Mouse (Mus musculus): ENCODE data around the gene Acp7. TPM values are rescaled to one million over a fixed set of nuclear protein-coding genes. Genes with fewer than 3 reads are reported as not detected.
"Not testable (repeated sequence)": the region's sequence is repeated elsewhere in the genome, so short reads cannot be mapped to it uniquely, and the experiment has no call there.

Acp7 gene
- not detected for total RNA-seq (2021)

GRCm38 (mm10) chr7:28631073-28631472 is at the start of gene Acp7:
Gene Acp7 (minus strand): TSS chr7:28631332.
- DNase-seq (ENCODE audit: low spot score): no peak
- intact Hi-C loops (cut with DNase I): no loop called here

GRCm38 (mm10) chr7:28677624-28678023 is 46.5 kb upstream of the Acp7 start:
- intact Hi-C loops (cut with DNase I): no loop called here
- DNase-seq (ENCODE audit: low spot score): no peak

DNA sequence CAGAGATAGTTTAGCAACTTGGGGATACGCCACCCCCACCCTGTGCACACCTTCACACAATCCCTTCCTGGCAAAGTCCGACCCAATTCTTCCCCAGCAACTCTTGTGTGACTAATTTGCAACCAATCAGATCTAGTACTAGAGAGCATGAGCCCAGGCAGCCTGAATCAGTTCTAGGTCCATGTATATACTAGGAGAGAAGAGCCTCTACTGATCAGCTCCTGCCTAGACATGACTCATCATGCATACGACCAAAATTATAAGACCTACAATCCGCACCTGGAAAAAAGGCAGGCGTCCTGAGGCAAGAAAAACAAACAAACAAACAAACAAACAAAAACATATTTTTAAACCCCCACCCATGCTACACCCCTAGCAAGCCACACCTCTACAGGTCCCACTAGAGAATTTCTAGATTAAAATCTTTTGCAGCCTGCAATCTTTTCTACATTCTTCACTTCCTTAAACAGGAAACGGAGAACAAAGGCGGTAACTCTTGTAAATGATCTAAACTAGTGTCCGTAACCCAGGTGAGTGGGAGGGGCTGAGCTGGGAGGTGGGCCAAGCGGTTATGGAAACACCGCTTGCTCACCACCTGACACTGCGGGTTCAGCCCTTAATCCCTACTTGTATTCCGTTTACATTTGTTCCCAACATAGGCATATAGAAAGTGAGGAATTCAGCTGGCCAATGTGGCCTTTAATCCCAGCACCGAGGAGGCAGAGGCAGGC is 45.8 kb upstream of the Acp7 start:
- intact Hi-C loops (cut with DNase I): no loop called here
- no peak for DNase-seq (ENCODE audit: low spot score)

- no peak for DNase-seq (ENCODE audit: low spot score)
- intact Hi-C loops (cut with DNase I): no loop called here
Observed at GRCm38 (mm10) chr7:28675746-28676145, 44.6 kb upstream of the Acp7 start.

- DNase-seq (ENCODE audit: low spot score): no peak
- intact Hi-C loops (cut with DNase I): no loop called here
Observed at GRCm38 (mm10) chr7:28674994-28675393, 43.9 kb upstream of the Acp7 start.

GRCm38 (mm10) chr7:28672786-28673185 is 41.7 kb upstream of the Acp7 start:
- intact Hi-C loops (cut with DNase I); DNase-seq (ENCODE audit: low spot score): not testable (repeated sequence)

DNA sequence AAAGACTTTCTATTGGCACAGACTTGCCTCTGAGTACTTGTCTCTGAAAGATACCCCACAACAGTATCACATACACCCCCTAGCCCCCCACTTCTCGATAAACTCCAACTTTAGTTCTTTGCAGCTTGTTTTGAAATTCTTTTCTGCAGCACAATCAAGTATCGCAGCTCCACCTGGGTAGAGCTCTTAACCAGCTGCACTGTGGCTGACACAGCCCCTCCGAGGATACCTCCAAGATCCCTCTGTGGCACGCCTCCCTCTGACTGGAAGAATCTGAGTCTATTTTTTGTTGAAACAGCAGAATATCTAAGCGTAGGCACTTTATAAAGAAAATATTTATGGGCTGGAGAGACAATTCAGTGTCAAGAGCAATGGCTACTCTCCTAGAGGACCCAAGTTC is 41.1 kb upstream of the Acp7 start:
- DNase-seq (ENCODE audit: low spot score): no peak
- intact Hi-C loops (cut with DNase I): no loop called here

DNA sequence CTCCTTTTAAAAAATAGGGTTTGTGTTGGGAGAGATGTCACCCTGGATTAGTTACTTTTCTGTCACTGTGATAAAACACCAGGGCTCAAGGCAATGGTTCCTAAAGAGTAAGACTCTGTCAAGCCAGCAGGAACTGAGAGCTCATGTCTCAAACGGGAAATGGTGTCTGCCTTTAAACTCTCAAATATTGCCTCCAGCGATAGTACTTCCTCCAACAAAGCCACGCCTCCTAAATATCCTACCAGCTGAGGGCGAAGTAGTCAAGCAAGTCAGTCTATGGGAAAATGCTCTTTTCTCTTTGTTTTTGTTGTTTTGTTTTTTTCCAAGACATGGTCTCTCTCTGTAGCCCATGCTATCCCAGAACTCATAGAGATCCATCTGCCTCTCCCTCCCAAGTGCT is 40.0 kb upstream of the Acp7 start:
- intact Hi-C loops (cut with DNase I): no loop called here
- DNase-seq (ENCODE audit: low spot score): no peak

GRCm38 (mm10) chr7:28665620-28666579 is 34.8 kb upstream of the Acp7 start:
- intact Hi-C loops (cut with DNase I): no loop called here
- DNase-seq (ENCODE audit: low spot score): no peak

- intact Hi-C loops (cut with DNase I): no loop called here
- DNase-seq (ENCODE audit: low spot score): no peak
Observed at GRCm38 (mm10) chr7:28656430-28656829, 25.3 kb upstream of the Acp7 start.

- no peak for DNase-seq (ENCODE audit: low spot score)
- intact Hi-C loops (cut with DNase I): no loop called here
Observed at GRCm38 (mm10) chr7:28651157-28651556, 20.0 kb upstream of the Acp7 start.

GRCm38 (mm10) chr7:28647016-28647415 is 15.9 kb upstream of the Acp7 start:
- intact Hi-C loops (cut with DNase I): no loop called here
- DNase-seq (ENCODE audit: low spot score): no peak

- DNase-seq (ENCODE audit: low spot score): no peak
- intact Hi-C loops (cut with DNase I): no loop called here
Observed at GRCm38 (mm10) chr7:28645947-28646475, 14.9 kb upstream of the Acp7 start.

- intact Hi-C loops (cut with DNase I): no loop called here
- no peak for DNase-seq (ENCODE audit: low spot score)
Observed at GRCm38 (mm10) chr7:28645366-28645765, 14.2 kb upstream of the Acp7 start.

DNA sequence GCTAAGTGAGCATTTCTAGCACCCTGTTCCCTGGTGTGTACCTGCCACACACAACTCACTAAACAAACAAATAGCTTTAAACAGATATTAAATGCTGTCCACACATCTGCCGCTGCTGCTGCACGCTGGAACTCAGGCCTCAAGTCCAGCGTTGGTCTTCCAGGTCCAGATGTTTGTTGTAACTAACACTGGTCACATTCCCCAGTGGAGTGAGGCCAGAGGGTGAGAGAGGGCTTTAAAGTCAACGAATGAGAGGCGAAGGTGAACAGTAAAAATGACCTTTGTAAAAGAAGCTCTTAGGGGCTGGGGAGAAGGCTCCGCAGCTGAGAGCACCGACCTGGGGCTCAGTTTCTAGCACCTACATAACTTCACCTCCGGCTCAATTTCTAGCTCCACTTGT is 10.4 kb upstream of the Acp7 start:
- intact Hi-C loops (cut with DNase I): no loop called here
- no peak for DNase-seq (ENCODE audit: low spot score)

- DNase-seq (ENCODE audit: low spot score): no peak
- intact Hi-C loops (cut with DNase I): no loop called here
Observed at GRCm38 (mm10) chr7:28637511-28637910, 6.4 kb upstream of the Acp7 start.

DNA sequence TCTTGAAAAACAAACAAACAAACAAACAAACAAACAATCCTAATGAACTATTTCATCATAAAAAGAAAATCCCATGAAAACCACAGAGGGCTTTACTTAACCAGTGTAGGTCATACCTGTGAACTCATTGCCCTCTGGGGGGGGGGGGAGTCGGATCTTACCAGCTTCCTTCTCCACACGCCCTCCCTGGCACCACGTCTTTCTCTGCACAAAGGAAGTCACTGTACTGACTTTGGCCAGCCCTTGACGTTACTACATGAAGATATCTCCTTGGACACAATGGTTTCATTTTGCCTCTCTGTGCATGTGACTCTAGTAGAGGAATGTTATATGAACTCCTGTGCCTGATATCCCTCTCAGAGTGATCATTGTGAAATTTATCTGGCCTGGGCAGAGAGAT is 3.0 kb upstream of the Acp7 start:
- DNase-seq (ENCODE audit: low spot score): no peak
- intact Hi-C loops (cut with DNase I): no loop called here

GRCm38 (mm10) chr7:28624791-28625190 is 6.3 kb downstream of the Acp7 start:
- no peak for DNase-seq (ENCODE audit: low spot score)
- intact Hi-C loops (cut with DNase I): no loop called here

- no peak for DNase-seq (ENCODE audit: low spot score)
- intact Hi-C loops (cut with DNase I): no loop called here
Observed at GRCm38 (mm10) chr7:28619098-28619715, 11.9 kb downstream of the Acp7 start.

DNA sequence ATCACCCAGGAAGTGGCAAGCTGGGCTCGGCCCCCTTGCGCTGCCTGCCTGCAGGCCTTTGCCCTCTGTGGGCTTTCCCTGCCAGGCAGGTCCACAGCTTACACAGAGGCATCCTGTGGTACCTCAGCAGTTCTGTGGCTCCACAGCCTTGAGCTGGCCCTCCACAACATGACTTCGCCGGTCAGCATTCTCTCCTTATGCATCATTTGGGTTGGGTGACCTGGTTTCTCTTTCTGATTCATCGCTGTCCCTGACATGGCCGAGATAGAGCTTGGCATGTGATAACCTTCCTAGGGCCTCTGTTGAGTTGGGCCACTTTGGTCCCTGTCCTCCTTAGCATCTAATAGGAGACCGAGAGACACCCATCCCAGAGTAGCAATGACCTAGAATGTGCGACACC is 25.2 kb downstream of the Acp7 start:
- no peak for DNase-seq (ENCODE audit: low spot score)
- intact Hi-C loops (cut with DNase I): no loop called here

Measured in heart, postnatal 25 days (tissue).